Mouse (Mus musculus): ENCODE results near the gene 1110065P20Rik. TPM values are rescaled to one million over a fixed set of nuclear protein-coding genes. Genes with fewer than 3 reads are reported as not detected.

Gene 1110065P20Rik
- polyA plus RNA-seq, 1 experiment = 19.3 TPM

GRCm38 (mm10) chr4:124815901-124816300, 35.1 kb downstream of the 1110065P20Rik start:
- Histone ChIP-seq H3K27me3 (replicated peaks) (no peaks in the 10 kb centered on the region), H3K36me3 (replicated peaks; ENCODE audit: low read length) (peaks cover 90% of the 10 kb centered on the region), H3K4me1 (peaks cover 67% of the 10 kb centered on the region), H3K9me3 (no peaks in the 10 kb centered on the region), H3K4me3 (replicated peaks) (no peak overlapping the region)
- TF ChIP-seq GATA1 (IDR thresholded peaks at IDR 0.05; ENCODE audit: borderline replicate concordance, low read length) (no peak), FLI1 (IDR thresholded peaks at IDR 0.05; ENCODE audit: low read length) (no peak)

- Histone ChIP-seq H3K9me3 (no peaks in the 10 kb centered on the region), H3K4me1 (peaks cover 86% of the 10 kb centered on the region), H3K36me3 (replicated peaks; ENCODE audit: low read length) (peaks cover 80% of the 10 kb centered on the region), H3K4me3 (replicated peaks) (no peak overlapping the region), H3K27me3 (replicated peaks) (no peaks in the 10 kb centered on the region)
- TF ChIP-seq GATA1 (IDR thresholded peaks at IDR 0.05; ENCODE audit: borderline replicate concordance, low read length) (no peak), FLI1 (IDR thresholded peaks at IDR 0.05; ENCODE audit: low read length) (no peak)
These were observed 39.5 kb downstream of the 1110065P20Rik start for GRCm38 (mm10) chr4:124811347-124811975.

GRCm38 (mm10) chr4:124810056-124810455, 40.9 kb downstream of the 1110065P20Rik start:
- no peak overlapping the region for H3K4me3 ChIP-seq (replicated peaks)
- H3K9me3 ChIP-seq = no peaks in the 10 kb centered on the region
- no peaks in the 10 kb centered on the region for H3K27me3 ChIP-seq (replicated peaks)
- H3K36me3 ChIP-seq (replicated peaks; ENCODE audit: low read length) = peaks cover 80% of the 10 kb centered on the region
- TF ChIP-seq GATA1 (IDR thresholded peaks at IDR 0.05; ENCODE audit: borderline replicate concordance, low read length) (no peak), FLI1 (IDR thresholded peaks at IDR 0.05; ENCODE audit: low read length) (no peak)
- peaks cover 86% of the 10 kb centered on the region for H3K4me1 ChIP-seq

- Histone ChIP-seq H3K4me3 (replicated peaks) (no peak overlapping the region), H3K36me3 (replicated peaks; ENCODE audit: low read length) (peaks cover 82% of the 10 kb centered on the region), H3K4me1 (peaks cover 92% of the 10 kb centered on the region), H3K27me3 (replicated peaks) (no peaks in the 10 kb centered on the region), H3K9me3 (no peaks in the 10 kb centered on the region)
- TF ChIP-seq FLI1 (IDR thresholded peaks at IDR 0.05; ENCODE audit: low read length) = no peak
These were observed 41.7 kb downstream of the 1110065P20Rik start for GRCm38 (mm10) chr4:124809136-124809883.

GRCm38 (mm10) chr4:124808511-124808910, 42.5 kb downstream of the 1110065P20Rik start:
- Histone ChIP-seq H3K4me3 (replicated peaks) (peak overlapping the region; percentile 86), H3K27me3 (replicated peaks) (no peaks in the 10 kb centered on the region), H3K4me1 (peaks cover 93% of the 10 kb centered on the region), H3K9me3 (no peaks in the 10 kb centered on the region), H3K36me3 (replicated peaks; ENCODE audit: low read length) (peaks cover 79% of the 10 kb centered on the region)
- peak; percentile 36; the same call in 1 of the 2 replicates for TF ChIP-seq FLI1 (IDR thresholded peaks at IDR 0.05; ENCODE audit: low read length)
- peak; percentile 45; the same call in 1 of the 3 replicates for TF ChIP-seq GATA1 (IDR thresholded peaks at IDR 0.05; ENCODE audit: borderline replicate concordance, low read length)

GRCm38 (mm10) chr4:124803406-124803805, 47.6 kb downstream of the 1110065P20Rik start:
- Histone ChIP-seq H3K9me3 (no peaks in the 10 kb centered on the region), H3K4me3 (replicated peaks) (peak overlapping the region; percentile 100), H3K4me1 (peaks cover 76% of the 10 kb centered on the region), H3K27me3 (replicated peaks) (no peaks in the 10 kb centered on the region), H3K36me3 (replicated peaks; ENCODE audit: low read length) (peaks cover 72% of the 10 kb centered on the region)
- TF ChIP-seq FLI1 (IDR thresholded peaks at IDR 0.05; ENCODE audit: low read length) = no peak

GRCm38 (mm10) chr4:124802309-124803260, 48.4 kb downstream of the 1110065P20Rik start:
- TF ChIP-seq FLI1 (IDR thresholded peaks at IDR 0.05; ENCODE audit: low read length) = peak; percentile 71
- TF ChIP-seq GATA1 (IDR thresholded peaks at IDR 0.05; ENCODE audit: borderline replicate concordance, low read length) = no peak
- peak overlapping the region; percentile 100 for H3K4me3 ChIP-seq (replicated peaks)
- no peaks in the 10 kb centered on the region for H3K27me3 ChIP-seq (replicated peaks)
- no peaks in the 10 kb centered on the region for H3K9me3 ChIP-seq
- H3K36me3 ChIP-seq (replicated peaks; ENCODE audit: low read length) = peaks cover 77% of the 10 kb centered on the region
- peaks cover 74% of the 10 kb centered on the region for H3K4me1 ChIP-seq

- Histone ChIP-seq H3K4me1 (peaks cover 65% of the 10 kb centered on the region), H3K9me3 (no peaks in the 10 kb centered on the region), H3K27me3 (replicated peaks) (no peaks in the 10 kb centered on the region), H3K36me3 (replicated peaks; ENCODE audit: low read length) (peaks cover 77% of the 10 kb centered on the region), H3K4me3 (replicated peaks) (peak within 1 kb of the TSS; percentile 100)
- no peak for TF ChIP-seq FLI1 (IDR thresholded peaks at IDR 0.05; ENCODE audit: low read length)
- no peak for TF ChIP-seq GATA1 (IDR thresholded peaks at IDR 0.05; ENCODE audit: borderline replicate concordance, low read length)
These were observed 49.3 kb downstream of the 1110065P20Rik start, which contains the start of gene Mtf1 for GRCm38 (mm10) chr4:124801552-124802308. TSS of gene Mtf1 (plus strand) at chr4:124802104.

Other genes with a start within 250 kb of the 1110065P20Rik start
- gene 3100002H09Rik, start 240.4 kb downstream of the 1110065P20Rik start, polyA plus RNA-seq (2012; ENCODE audit: insufficient read depth, low replicate concordance) = 0.36 TPM in 1 of 2 replicates, not detected in the other
- 0.12 TPM in 1 of 2 replicates, not detected in the other for gene Pou3f1, start 194.4 kb downstream of the 1110065P20Rik start, polyA plus RNA-seq (2012; ENCODE audit: insufficient read depth, low replicate concordance)
- 2.9 and 13.8 TPM in 2 replicates for gene Utp11, start 157.6 kb downstream of the 1110065P20Rik start, polyA plus RNA-seq (2012; ENCODE audit: insufficient read depth, low replicate concordance)
- gene Fhl3, start 150.5 kb downstream of the 1110065P20Rik start, polyA plus RNA-seq (2012; ENCODE audit: insufficient read depth, low replicate concordance) = 122 and 166 TPM in 2 replicates
- gene Sf3a3, start 136.4 kb downstream of the 1110065P20Rik start, polyA plus RNA-seq (2012; ENCODE audit: insufficient read depth, low replicate concordance) = 2.2 and 29.0 TPM in 2 replicates
- gene Inpp5b, start 109.3 kb downstream of the 1110065P20Rik start, polyA plus RNA-seq (2012; ENCODE audit: insufficient read depth, low replicate concordance) = 5.7 and 22.3 TPM in 2 replicates
- gene Mtf1, start 49.1 kb downstream of the 1110065P20Rik start, polyA plus RNA-seq (2012; ENCODE audit: insufficient read depth, low replicate concordance) = 15.2 and 34.3 TPM in 2 replicates
- 13.4 and 15.0 TPM in 2 replicates for gene Yrdc, start 517 bp downstream of the 1110065P20Rik start, polyA plus RNA-seq (2012; ENCODE audit: insufficient read depth, low replicate concordance)
- not detected in 2 replicates for gene Maneal, start 11.0 kb upstream of the 1110065P20Rik start, polyA plus RNA-seq (2012; ENCODE audit: insufficient read depth, low replicate concordance)
- gene Epha10, start 29.7 kb upstream of the 1110065P20Rik start, polyA plus RNA-seq (2012; ENCODE audit: insufficient read depth, low replicate concordance) = not detected in 2 replicates
- gene 9930104L06Rik, start 85.9 kb upstream of the 1110065P20Rik start, polyA plus RNA-seq (2012; ENCODE audit: insufficient read depth, low replicate concordance) = 1.6 TPM in 1 of 2 replicates, not detected in the other
- 74.9 and 113 TPM in 2 replicates for gene Cdca8, start 88.1 kb upstream of the 1110065P20Rik start, polyA plus RNA-seq (2012; ENCODE audit: insufficient read depth, low replicate concordance)
- gene Rspo1, start 135.2 kb upstream of the 1110065P20Rik start, polyA plus RNA-seq (2012; ENCODE audit: insufficient read depth, low replicate concordance) = 1.2 TPM in 1 of 2 replicates, not detected in the other
- gene Gnl2, start 165.4 kb upstream of the 1110065P20Rik start, polyA plus RNA-seq (2012; ENCODE audit: insufficient read depth, low replicate concordance) = 1.6 and 16.3 TPM in 2 replicates
- gene Dnali1, start 214.5 kb upstream of the 1110065P20Rik start, polyA plus RNA-seq (2012; ENCODE audit: insufficient read depth, low replicate concordance) = not detected in 2 replicates
- gene Snip1, start 215.5 kb upstream of the 1110065P20Rik start, polyA plus RNA-seq (2012; ENCODE audit: insufficient read depth, low replicate concordance) = 4.0 and 10.9 TPM in 2 replicates
- gene Meaf6, start 233.9 kb upstream of the 1110065P20Rik start, polyA plus RNA-seq (2012; ENCODE audit: insufficient read depth, low replicate concordance) = 41.3 and 52.8 TPM in 2 replicates